Mouse (Mus musculus) adrenal gland, adult (tissue): ENCODE data around the gene Mcoln1.

ENCODE experiments used
- DNase-seq, 2 experiments: peaks; one replicate each; pipeline ENCODE4 v3.0.0; 2022 to 2023; ENCODE audit warnings: low spot score in 1 of 2; ENCODE audit not compliant: inconsistent age in 2 of 2

Gene Mcoln1

DNA sequence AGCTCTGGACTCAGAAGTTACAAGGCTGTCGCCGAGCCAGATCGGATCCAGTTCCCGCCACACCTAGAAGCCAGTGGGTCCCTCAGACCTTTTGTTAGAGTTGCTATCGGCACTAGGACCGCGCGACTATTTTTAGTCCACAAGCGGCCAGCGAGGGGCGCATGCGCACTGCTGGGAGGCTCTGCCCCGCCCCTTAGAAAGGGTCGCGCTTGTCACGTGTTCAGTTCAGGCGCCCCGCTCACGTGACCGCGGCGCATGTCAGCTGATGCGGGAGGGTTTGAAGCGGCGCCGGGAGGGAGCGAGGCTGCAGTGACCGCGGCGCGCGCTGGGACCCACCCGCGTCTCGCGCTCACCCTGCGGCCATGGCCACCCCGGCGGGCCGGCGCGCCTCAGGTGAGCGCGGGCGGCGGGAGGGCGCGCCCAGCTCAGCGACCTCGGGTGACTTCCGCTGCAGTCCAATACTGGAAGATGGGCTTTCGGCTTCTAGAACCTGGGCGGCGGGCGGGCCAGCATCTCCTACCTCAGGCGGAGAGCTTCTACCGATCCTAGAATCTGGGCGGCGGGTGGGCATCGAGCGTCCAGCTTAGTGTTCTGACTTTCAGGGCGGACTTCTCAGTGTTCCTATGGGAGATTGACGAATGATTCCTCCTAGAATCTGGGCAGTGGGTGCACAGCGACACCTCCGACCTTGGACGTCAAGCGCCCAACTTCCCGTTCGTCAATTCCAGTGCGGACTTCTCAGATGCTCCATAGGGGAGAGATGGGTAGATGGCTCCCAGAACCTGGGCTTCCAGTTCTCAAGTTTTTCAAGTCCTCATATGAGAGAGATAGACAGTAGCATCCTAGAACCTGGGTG lies at the start of gene Mcoln1:
Gene Mcoln1 (plus strand): TSS at position 223 of the 856 bp plus-strand sequence.
- DNase-seq: peak; percentile 99

DNA sequence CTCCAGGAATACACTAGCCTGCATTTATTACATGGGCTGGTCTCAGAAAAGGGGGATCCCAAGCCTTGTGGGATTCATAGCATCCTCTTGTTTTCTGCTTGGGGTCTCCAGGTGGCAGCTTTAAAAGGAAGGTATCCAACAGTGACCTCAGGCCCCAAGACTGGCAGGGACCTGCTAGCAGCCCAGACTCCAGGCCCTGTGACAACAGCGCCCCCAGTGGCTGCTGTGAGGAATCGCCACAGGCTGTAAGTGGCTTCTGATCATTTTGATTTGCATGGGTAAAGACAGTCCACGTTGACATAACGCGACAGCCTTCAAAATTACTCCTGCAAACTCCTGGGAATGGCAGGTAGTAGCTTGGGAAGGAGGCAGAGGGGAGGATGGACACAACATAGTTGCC lies 49.6 kb upstream of the Mcoln1 start:
- peak; percentile 60 to 82 for DNase-seq

DNA sequence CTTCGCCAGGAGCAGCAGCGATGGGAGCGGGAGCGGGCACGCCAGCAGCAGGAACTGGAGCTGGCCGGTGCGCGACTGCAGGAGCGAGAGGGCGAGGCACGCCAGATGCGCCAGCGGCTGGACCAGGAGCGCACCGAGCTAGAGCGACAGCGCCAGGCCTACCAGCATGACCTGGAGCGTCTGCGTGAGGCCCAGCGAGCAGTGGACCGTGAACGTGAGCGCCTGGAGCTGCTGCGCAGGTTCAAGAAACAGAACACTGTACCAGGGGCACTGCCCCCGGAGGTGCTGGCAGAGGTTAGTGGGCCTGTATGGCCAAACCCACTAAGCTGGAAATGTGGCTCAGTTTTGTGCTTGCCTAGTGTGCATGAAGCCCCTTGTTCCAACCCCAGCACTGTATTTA lies 48.3 kb upstream of the Mcoln1 start:
- no peak for DNase-seq

DNA sequence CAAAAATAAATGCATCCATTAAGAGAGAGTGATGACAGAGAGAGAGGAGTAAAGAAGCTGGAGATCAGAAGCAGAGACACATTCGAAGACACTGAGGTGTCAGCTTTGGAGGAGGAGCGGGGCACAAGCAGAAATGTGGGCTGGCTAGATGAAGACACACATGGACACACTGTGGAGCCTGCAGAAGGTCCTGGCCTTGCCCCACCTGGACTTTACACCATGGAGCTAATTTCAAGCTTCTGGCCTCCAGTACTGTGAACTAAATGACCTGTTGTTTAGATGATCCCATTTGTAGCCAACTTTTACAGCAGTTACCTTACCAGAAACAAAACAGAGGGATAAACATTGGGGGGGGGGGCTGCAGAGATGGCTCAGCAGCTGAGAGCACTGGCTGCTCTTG lies 37.0 kb upstream of the Mcoln1 start:
- DNase-seq: no peak

DNA sequence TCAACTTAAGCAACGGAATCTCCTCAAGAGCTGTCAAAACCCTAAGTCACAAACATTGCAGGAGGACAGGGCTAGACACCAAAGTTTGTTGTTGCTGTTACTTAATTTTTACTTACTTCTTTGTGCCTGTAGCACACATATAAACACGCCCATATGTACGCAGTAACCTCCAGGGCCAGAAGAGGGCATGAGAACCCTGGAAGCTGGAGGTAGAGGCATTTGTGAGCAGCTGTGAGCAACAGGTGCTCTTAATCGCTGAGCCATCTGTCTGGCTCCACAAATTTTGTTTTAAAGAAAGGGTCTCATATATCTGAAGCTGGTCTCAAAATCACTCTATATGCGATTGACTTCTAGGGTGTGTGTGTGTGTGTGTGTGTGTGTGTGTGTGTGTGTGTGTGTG lies 35.9 kb upstream of the Mcoln1 start:
- peak in 1 of 2 experiments; percentile 65 for DNase-seq

DNA sequence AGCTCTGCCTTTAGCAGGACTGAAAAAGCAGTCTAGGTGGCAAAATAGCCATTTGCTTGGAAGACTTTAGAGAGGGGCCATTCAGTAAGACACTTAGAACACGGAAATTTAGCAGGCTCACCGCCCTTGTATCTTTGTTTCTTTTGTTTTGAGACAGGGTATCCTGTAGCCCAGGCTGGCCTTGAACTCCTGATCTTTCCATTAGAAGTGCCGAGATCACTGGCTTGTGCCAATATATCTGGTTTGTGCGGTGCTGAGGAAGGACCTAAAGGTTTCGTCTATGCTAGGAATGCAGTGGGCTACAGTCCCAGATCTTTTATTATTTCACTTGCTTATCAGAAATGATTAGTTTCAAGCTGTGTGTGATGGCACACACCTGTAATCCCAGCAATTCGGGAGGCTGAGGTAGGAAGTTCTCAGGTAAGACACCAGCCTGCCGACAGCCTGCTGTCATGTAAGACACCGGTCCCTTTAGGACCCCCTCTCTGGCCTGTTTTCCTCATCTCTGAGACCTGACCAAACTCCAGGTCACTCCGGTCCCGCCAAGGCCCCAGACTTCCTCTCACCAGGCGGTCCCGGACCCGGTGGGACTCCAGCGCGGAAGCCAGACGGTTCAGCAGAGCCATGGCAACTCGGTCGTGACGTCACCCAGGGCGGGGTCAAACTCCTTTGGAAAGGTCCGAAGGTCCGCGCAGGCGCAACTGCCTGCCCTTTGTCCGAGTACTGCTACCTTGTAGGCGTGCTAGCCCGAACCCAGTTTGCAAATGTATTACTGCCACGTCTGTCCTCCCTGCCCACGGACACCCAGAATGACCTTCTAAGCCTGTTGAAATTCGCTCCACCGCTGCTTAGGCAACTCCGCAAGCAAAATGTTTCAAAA lies 33.0 kb upstream of the Mcoln1 start, which contains the start of gene Pex11g:
Gene Pex11g (minus strand): TSS at position 675 of the 880 bp plus-strand sequence.
- DNase-seq: peak; percentile 99 to 100

DNA sequence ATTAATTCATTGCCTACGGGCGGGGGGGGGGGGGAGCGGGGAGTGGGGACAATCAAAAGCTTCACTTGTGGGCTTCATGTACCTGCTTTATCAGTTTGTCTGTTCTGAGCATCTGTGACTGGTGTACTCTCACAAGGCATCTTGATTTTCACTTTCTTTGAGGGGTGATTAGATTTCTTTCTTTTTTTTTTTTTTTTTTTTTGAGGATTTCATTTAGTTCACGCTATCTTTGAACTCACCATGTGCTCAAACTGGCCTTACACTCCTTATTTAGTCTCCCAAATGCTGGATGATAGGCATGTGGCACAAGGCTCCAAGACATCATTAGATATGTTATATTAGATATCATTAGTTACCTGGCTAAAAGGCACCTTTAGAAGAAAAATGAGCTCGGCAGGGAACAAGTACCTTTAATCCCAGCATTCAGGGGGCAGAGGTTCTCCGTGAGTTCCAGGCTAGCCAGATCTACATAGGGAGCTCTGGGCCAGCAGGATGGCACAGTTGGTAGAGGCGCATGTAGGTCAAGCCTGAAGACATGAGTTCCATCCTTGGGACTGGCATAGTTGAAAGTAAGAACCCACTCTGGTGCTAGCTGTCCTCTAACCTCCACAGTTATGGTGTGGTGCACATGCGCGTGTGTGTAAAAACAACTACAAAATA lies 32.2 kb upstream of the Mcoln1 start:
- peak in 1 of 2 experiments; percentile 59 for DNase-seq

DNA sequence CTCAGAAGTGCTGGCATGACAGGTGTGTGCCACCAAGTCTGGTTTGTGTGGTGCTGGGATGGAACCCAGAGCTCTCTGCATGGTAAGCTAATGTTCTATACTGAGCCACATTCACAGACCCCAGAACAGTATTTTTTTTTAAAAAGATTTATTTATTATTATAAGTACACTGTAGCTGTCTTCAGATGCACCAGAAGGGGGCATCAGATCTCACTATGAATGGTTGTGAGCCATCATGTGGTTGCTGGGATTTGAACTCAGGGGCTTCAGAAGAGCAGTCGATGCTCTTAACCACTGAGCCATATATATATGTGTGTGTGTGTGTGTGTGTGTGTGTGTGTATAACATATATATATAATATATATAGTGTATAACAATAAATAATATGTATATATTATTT lies 31.4 kb upstream of the Mcoln1 start:
- no peak for DNase-seq

DNA sequence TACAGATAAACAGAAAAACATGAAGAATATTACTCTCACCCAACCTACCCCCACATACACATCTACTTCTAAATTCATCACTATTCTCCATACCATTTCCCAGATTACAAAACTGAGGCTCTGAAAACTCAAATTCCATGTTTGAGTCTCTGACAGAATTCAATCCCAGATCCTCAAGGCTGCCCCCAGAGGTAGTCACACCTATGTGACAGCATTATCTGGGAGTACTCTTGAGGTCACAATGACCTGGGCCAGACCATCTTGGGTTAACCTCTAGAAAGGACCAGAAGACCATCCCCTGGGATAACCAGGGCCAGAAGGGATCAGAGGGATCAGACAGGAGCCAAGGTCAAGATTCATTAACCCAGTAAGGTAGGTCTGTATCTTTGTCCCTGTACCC lies 29.7 kb upstream of the Mcoln1 start, which contains the start of gene Tex45:
Gene Tex45 (plus strand): TSS at position 301 of the 400 bp plus-strand sequence.
- DNase-seq: no peak

DNA sequence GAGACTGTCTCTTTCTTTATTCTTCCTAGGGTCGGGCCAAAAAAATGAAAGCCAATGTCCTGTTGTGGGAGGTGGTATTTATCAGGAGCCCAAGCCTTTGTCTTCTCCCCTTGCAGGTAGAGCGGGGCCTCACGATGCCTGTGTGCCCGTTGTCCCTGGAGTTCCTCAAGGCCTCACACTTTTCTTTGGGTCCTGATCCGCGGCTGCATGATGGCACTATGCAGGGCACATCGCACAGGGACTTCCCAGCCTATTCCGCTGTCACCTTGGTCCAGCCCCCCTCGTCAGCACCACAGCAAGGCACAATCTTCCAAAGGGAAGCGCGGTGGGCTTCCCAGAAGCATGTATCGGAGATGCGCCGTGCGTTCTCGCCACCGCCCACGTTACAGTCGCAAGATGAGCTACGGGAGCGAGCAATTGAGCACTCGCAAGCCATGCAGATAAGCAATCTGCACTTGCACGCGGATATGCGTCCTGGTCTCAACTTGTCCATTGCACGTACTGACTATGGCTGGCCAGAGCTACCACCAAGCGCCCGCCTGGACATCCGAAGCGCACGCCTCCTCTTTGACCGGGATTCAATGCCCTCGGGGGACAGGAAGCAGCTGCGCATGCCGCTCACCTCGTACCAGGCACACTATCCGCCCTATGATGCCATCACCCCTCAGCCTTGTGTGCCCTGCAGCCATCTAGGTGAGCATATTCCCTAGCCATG lies 24.4 kb upstream of the Mcoln1 start:
- peak in 1 of 2 experiments; percentile 40 for DNase-seq

DNA sequence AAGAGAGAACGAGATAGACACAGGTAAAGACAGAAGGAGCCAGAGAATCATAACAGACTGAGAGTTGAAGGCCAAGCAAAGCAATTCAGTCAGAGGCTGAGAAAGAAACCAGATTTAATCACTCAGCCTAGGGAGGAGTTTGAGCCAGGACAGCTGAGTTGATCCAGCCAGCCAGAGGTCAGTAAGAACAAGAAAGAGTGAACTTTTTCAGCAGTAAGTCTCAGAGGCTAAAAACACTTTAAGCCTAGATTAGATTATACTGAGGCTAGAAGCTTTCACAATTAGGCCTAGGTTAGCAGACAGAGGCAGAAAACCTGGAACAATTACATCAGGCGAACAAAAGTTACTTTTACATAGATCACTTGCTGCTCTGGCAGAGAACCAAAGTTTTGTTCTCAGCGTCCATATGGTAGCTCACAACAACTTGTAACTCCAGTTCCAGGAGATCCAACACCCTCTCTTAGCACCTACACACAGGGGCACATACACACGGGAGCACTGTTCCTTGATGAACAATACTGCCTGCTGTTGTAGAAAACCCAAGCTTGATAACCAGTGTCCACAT lies 20.0 kb upstream of the Mcoln1 start:
- DNase-seq: no peak

DNA sequence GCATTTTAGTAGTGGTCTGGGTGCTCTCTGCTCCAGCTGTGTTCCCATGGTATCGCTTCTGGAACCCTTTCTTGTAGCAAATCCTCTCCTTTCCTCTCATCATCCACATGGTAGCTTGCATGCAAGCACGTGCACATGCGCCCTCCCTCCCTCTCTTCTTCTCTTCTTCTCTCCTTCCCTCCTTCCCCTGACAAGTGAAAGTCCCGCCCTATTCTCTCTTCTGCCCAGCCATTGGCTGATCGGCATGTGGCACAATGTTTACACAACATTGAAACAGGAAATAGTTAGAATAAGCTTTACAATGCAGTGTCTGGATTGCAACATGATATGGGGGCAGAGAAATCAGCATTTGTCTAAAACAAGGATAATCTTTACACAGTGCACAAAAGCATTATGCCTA lies 18.7 kb upstream of the Mcoln1 start:
- DNase-seq: no peak

DNA sequence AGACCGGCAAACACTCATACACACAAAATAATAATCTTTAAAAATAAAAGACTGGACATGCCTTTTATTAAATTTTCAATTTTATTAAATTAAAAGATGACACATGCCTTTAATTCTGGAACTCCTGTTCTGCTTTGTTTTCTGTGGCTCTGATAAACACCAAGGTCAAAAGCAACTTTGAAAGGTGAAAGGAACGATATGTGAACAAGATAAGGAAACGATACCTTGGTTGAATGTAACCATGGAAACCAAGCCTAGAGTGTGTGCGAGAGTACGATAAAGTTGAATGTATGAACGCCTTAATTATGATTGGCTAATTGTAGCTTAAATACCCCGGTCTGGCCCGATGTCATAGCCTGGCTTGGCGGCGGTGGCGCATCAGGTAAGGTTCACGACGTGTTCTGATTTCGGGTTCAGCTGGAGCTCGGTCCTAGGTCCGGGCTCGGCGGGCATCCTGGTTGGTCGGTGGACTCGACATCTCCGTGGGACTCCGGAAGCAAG lies 18.0 kb upstream of the Mcoln1 start:
- DNase-seq: no peak

DNA sequence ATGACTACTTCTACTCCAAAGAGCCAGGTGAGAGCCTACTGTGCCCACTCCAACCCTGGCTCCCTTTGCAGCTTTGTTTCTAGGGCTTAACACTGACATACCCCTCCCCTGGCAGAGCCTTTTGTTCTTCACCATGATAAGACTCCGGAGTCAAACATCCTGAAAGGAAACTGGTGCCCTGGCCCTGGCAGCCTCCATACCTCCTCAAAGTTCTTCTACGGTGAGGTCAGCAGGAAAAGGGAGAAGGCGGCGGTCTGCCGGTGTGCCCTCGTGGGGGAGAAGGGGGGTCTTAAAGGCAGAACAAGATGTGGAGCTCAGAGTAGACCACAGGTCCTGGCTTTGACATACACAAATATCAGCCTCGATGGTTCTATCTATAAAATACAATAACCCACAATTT lies 16.7 kb upstream of the Mcoln1 start:
- no peak for DNase-seq

DNA sequence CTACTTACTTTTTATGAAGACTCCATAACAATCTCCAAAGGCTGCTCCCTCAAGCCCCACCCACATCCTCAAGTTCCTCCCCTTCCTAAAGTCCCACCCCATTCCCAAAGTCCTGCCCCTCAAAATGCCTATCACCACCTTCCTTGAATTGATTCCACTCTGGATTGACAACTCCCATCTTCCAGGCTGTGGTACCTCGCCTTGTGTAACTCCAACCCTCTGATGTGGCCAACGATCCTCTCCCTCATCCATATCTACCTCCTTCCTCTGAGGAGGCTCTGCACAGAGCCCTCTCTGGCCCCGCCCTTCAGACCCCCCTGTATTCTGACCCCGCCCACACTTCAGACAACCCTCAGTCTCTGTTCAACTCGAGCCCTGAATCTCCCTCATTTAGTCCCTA lies 15.1 kb upstream of the Mcoln1 start:
- DNase-seq: no peak

DNA sequence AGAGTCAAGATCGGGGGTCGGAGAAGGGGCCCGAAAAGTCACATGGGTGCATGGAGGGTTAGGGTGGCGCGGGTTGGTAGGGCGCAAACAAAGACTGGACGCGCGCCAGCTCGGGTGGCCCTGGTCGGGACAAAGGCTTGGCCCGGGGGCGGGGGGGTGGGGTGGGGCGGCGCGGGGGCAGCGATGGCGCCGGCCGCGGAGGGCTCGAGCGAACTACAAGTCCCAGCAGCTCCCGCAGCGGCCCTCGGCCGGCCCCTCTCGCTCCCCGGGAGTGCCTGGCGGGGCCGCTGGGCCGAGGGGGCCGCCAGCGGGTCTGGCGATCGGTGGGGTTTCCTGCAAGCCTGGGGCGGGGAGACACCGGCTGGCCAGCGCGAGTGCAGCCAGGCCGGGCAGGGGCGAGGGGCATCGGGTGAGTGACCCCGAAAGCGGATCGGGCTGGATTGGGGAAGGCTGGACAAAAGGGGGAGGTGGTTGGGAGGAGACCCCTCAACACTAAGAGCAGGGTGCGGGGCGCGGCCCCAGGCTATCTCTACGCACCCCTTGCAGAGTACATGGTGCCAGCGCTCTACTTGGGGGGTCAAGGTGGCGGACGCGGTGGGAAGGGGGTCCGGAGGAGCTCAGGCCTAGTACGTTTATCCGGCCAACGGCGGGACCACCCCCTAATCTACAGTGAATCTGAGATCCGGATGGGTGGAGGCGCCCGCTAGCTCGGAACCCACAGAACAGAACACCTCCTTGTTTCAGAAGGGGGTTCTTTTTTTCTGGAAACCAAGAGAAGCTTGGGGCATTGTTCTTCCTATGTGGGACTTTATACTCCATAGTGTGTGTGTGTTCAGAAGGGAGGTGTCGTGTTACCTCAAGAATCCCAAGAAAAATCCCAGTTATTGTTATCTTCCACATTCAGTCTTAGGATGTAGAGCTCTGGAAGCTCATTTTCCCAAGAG lies 7.1 kb upstream of the Mcoln1 start, which contains the start of gene Zfp358:
Gene Zfp358 (plus strand): TSS at position 238 of the 944 bp plus-strand sequence.
- DNase-seq: peak; percentile 82 to 89

DNA sequence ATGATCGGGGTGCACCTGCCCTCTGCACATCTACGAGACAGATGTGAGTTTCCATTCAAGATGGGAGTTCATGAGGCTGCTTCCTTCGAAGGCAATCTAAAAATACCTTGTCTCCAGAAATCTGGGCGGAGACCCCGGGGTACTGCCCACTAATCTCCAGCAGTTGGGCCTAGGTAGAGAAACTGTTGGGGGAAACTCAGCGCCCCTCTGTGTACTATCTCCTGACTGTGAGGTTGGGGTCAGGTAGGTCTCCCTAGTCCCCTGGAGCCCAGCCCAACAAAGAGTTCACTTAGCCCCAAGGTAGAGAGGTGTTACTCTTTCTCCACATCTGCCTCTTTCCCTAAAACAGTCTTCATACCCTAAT lies 6.4 kb upstream of the Mcoln1 start:
- DNase-seq: no peak

DNA sequence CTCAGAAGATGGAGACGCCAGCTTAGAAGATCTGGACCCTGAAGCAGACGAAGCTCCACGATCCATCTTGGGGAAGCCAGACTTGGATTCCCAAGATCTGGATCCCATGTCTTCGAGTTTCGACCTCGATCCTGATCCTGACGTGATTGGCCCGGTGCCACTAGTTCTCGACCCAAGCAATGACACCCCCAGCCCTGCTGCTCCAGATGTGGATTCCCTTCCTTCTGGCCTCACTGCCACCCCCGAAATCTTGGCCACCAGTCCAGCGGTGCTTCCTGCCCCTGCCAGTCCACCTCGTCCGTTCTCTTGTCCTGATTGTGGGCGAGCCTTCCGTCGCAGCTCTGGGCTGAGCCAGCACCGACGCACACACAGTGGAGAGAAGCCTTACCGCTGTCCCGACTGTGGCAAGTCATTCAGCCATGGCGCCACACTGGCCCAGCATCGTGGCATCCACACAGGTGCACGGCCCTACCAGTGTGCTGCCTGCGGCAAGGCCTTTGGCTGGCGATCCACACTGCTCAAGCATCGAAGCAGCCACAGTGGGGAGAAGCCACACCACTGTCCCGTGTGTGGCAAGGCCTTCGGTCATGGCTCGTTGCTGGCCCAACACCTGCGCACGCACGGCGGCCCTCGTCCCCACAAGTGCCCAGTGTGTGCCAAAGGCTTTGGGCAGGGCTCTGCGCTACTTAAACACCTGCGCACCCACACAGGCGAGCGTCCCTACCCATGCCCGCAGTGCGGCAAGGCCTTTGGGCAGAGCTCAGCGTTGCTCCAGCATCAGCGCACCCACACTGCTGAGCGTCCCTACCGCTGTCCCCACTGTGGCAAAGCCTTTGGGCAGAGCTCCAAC lies 4.5 kb upstream of the Mcoln1 start:
- DNase-seq: no peak
